27 mouse cellular contexts compared by ENCODE assay signal in the genomic region with DNA sequence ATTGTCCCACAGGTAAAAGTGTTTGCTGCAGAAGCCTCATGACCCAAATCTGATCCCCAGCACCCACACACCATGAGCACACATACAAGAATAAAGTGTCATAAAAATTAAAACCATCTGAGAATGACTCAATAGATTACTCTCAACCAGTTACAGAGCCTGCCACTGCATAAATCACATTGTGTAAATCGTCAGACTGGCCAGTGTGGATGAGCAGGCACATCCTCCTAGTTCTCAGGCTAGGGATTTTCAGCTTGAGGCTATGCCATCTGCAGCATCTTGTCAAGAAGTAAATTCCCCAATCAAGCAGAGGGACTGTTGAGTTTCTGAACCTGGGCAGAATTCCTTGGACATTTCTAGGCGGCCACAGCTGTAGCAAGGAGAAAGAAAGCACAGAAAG. TPM values are rescaled to one million over a fixed set of nuclear protein-coding genes. Genes with fewer than 3 reads are reported as not detected.
DNase-seq lines count a peak whose midpoint lies in the region; ATAC-seq and TF ChIP-seq lines count a peak whose summit lies in the region.
"Had no signal": no experiment of that assay in that cellular context is flagged by ENCODE, and none has a peak within 500 bp of the region (broad histone marks: within the 10 kb centered on the region; RNA-seq: fewer than 3 reads in every experiment).

No protein-coding gene starts in this region.

- peak overlapping the region; percentile 6 for H3K27ac ChIP-seq in ES-Bruce4 (ENCODE audit: insufficient read depth, low read length)
- H3K27ac ChIP-seq: forebrain, embryonic 12.5 days; forebrain, embryonic 15.5 days; gastrocnemius, adult 2 months; heart, embryonic 15.5 days; hindbrain, embryonic 10.5 days; hindbrain, embryonic 13.5 days; intestine, embryonic 15.5 days had no signal

- TF ChIP-seq POLR2A in ES-Bruce4 (IDR thresholded peaks at IDR 0.05; ENCODE audit: insufficient read depth, low read length) = no peak

- H3K9ac ChIP-seq in ES-Bruce4 (ENCODE audit: low read depth, poor library complexity, severe bottlenecking) = no peak overlapping the region
- H3K9ac ChIP-seq: forebrain, embryonic 12.5 days; forebrain, embryonic 15.5 days; heart, embryonic 12.5 days; heart, embryonic 15.5 days; hindbrain, embryonic 13.5 days; intestine, embryonic 15.5 days had no signal

- no peak for TF ChIP-seq CTCF in ES-Bruce4 (IDR thresholded peaks at IDR 0.05; ENCODE audit: low read depth, low read length)

- H3K4me3 ChIP-seq in ES-Bruce4 (ENCODE audit: low read depth, low read length) = no peak overlapping the region
- H3K4me3 ChIP-seq: forebrain, embryonic 12.5 days; forebrain, embryonic 15.5 days; gastrocnemius, adult 2 months; heart, embryonic 12.5 days; heart, embryonic 15.5 days; hindbrain, embryonic 10.5 days; hindbrain, embryonic 13.5 days; intestine, embryonic 15.5 days had no signal

- H3K9me3 ChIP-seq in ES-Bruce4 (replicated peaks; ENCODE audit: control insufficient read depth, insufficient read depth, low read length, poor library complexity, severe bottlenecking) = no peaks in the 10 kb centered on the region
- H3K9me3 ChIP-seq: forebrain, embryonic 12.5 days; forebrain, embryonic 15.5 days; heart, embryonic 12.5 days; heart, embryonic 15.5 days; hindbrain, embryonic 10.5 days; hindbrain, embryonic 13.5 days; intestine, embryonic 15.5 days had no signal

- H3K36me3 ChIP-seq in ES-Bruce4 (ENCODE audit: control insufficient read depth, insufficient read depth, low read length, poor library complexity, severe bottlenecking) = no peaks in the 10 kb centered on the region
- H3K36me3 ChIP-seq: forebrain, embryonic 12.5 days; forebrain, embryonic 15.5 days; heart, embryonic 12.5 days; heart, embryonic 15.5 days; hindbrain, embryonic 10.5 days; hindbrain, embryonic 13.5 days; intestine, embryonic 15.5 days had no signal

- TF ChIP-seq EP300 in ES-Bruce4 (IDR thresholded peaks at IDR 0.05; ENCODE audit: insufficient read depth, low read depth, low read length) = no peak

- ATAC-seq in frontal cortex, adult (ENCODE audit: low TSS enrichment) = peak; percentile 62; the same call in 1 of the 2 replicates
- ATAC-seq: forebrain, embryonic 15.5 days; hindbrain, embryonic 16.5 days; intestine, embryonic 15.5 days had no signal

- intact Hi-C loops in left cerebral cortex, postnatal 14 days (cut with DNase I) = no loop called here

- DNase-seq in frontal cortex, postnatal 10 days (ENCODE audit: low spot score in 2 of 2) = no peak
- peak; percentile 66 for DNase-seq in NIH3T3 (ENCODE audit: low read depth)
- DNase-seq in fat pad, adult 2 months (ENCODE audit: extremely low read depth, low read depth, low spot score) = peak; percentile 13
- no peak for DNase-seq in adrenal gland, postnatal 14 days
- no peak for DNase-seq in left cerebral cortex, postnatal 14 days (ENCODE audit: low spot score in 2 of 2)
- DNase-seq in left cerebral cortex, adult 9 months (ENCODE audit: low spot score in 2 of 2) = no peak
- DNase-seq: adrenal gland, postnatal 25 days; B cell, adult 2 months; cerebellum, adult 18-20 months; cerebellum, adult 9-10 months; gastrocnemius, adult 2 months; gastrocnemius, postnatal 14 days; heart, adult 18-20 months; heart, postnatal 10 days; heart, postnatal 36 days; kidney, adult 11 months had no signal

- H3K27me3 ChIP-seq in ES-Bruce4 (ENCODE audit: control insufficient read depth, insufficient read depth, low read length, poor library complexity, severe bottlenecking) = no peaks in the 10 kb centered on the region
- H3K27me3 ChIP-seq: CH12.LX; forebrain, embryonic 12.5 days; forebrain, embryonic 15.5 days; heart, embryonic 12.5 days; heart, embryonic 15.5 days; hindbrain, embryonic 13.5 days; intestine, embryonic 15.5 days had no signal

- peaks cover 2% of the 10 kb centered on the region for H3K4me1 ChIP-seq in ES-Bruce4 (ENCODE audit: control insufficient read depth, insufficient read depth, low read length)
- H3K4me1 ChIP-seq: forebrain, embryonic 12.5 days; forebrain, embryonic 15.5 days; heart, embryonic 12.5 days; heart, embryonic 15.5 days; hindbrain, embryonic 10.5 days; hindbrain, embryonic 13.5 days; intestine, embryonic 15.5 days had no signal

RNA-seq across cellular contexts. Expression of gene Orc5, which starts 23.5 kb away (rescaled TPM):
- polyA plus RNA-seq in ES-Bruce4 (2011; ENCODE audit: insufficient read depth, insufficient read length, low read depth, missing spikeins) = 70.5 and 70.9 TPM in 2 replicates
- total RNA-seq in adrenal gland, postnatal 14 days (2021) = 17.9 and 20.4 TPM in 2 replicates
- 10 to 100 TPM; 20.6 TPM for total RNA-seq in left cerebral cortex, postnatal 14 days (2021)

Comparison
In these comparisons a context has a peak if more than half of its experiments do, and no peak if none do; other contexts are left out.
1. DNase-seq: peak in NIH3T3 (single experiment) and fat pad, adult 2 months (single experiment); none in frontal cortex, postnatal 10 days (0 of 2), adrenal gland, postnatal 14 days (single experiment), left cerebral cortex, postnatal 14 days (0 of 2) and left cerebral cortex, adult 9 months (0 of 2).